Mouse (Mus musculus) neural tube, embryonic 15.5 days (tissue): Measurements from ENCODE around the gene Slc39a11. TPM values are rescaled to one million over a fixed set of nuclear protein-coding genes. Genes with fewer than 3 reads are reported as not detected.

Experiments used
- ATAC-seq: fragments of 200-750 bp; cut with Nextera tagmentation; 2 replicates; pipeline ENCODE4 v1.8.0; 2017; ENCODE audit warnings: mild to moderate bottlenecking, moderate TSS enrichment, moderate library complexity; ENCODE audit not compliant: low FRiP score
- H3K27ac ChIP-seq: fragments of 300-500 bp; sonication (generic); replicated peaks from 2 replicates; pipeline ENCODE4 v1.5.1; 2015; ENCODE audit warnings: mild to moderate bottlenecking, inconsistent platforms
- H3K27me3 ChIP-seq: fragments of 300-500 bp; sonication (generic); replicated peaks from 2 replicates; pipeline ENCODE4 v1.6.1; 2015; ENCODE audit warnings: inconsistent platforms
- H3K36me3 ChIP-seq: fragments of 300-500 bp; sonication (generic); 2 replicates; pipeline ENCODE4 v1.6.1; 2015; ENCODE audit warnings: inconsistent platforms
- H3K4me1 ChIP-seq: fragments of 300-500 bp; sonication (generic); 2 replicates; pipeline ENCODE4 v1.6.1; 2015; ENCODE audit warnings: inconsistent platforms
- H3K4me2 ChIP-seq: fragments of 300-500 bp; sonication (generic); 2 replicates; pipeline ENCODE4 v1.6.1; 2015; ENCODE audit warnings: inconsistent platforms, mild to moderate bottlenecking, moderate library complexity
- H3K4me3 ChIP-seq: fragments of 300-500 bp; sonication (generic); replicated peaks from 2 replicates; pipeline ENCODE4 v1.5.1; 2015; ENCODE audit warnings: mild to moderate bottlenecking, inconsistent platforms
- H3K9ac ChIP-seq: fragments of 300-500 bp; sonication (generic); replicated peaks from 2 replicates; pipeline ENCODE4 v1.6.1; 2015; ENCODE audit warnings: mild to moderate bottlenecking, inconsistent platforms
- H3K9me3 ChIP-seq: fragments of 300-500 bp; sonication (generic); replicated peaks from 2 replicates; pipeline ENCODE4 v1.6.1; 2016; ENCODE audit warnings: inconsistent platforms
- WGBS: fragments of 180-500 bp; shearing (Covaris S2); methylation state at CpG from one replicate; pipeline ENCODE4 v1.1.7; 2015; ENCODE audit warnings: mixed read lengths; 5-methylcytosine and 5-hydroxymethylcytosine counted together
- polyA plus RNA-seq: library from polyadenylated mRNA; unstranded; fragments of >200 nt; fragmentation: Nextera tagmentation; extraction: Ambion mirVana; gene quantifications from 2 replicates; pipeline ENCODE4 v1.2.1, GENCODE M21; 2015

The Slc39a11 gene
- polyA plus RNA-seq, 1 experiment from 2014 or later, result 27.7 TPM

DNA sequence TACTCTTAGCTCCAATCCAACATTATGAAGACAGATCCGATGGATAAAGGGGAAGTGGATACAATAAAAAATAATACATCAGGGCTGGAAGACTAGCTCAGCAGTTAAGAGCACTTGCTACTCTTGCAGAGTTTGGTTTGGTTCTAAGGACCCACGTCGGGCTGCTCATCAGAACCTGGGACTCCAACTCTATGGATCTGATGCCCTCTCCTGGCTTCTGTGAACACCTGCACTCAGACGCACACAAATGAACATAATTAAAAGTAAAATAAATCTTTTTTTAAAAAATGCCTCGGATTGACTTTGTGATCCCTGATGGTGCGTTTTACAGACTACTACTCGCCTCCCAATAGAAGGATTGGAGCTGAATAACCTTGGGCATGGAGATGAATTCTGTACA lies 19.2 kb downstream of the Slc39a11 start:
- 65% methylated on average over 7 of the region's 7 CpGs for WGBS
- Histone ChIP-seq H3K4me1 (no peaks in the 10 kb centered on the region), H3K9ac (no peak overlapping the region), H3K4me2 (no peak overlapping the region), H3K9me3 (no peaks in the 10 kb centered on the region), H3K4me3 (no peak overlapping the region), H3K27me3 (no peaks in the 10 kb centered on the region), H3K27ac (no peak overlapping the region), H3K36me3 (peaks cover 1% of the 10 kb centered on the region; the same call in 1 of the 2 replicates)
- no peak for ATAC-seq

DNA sequence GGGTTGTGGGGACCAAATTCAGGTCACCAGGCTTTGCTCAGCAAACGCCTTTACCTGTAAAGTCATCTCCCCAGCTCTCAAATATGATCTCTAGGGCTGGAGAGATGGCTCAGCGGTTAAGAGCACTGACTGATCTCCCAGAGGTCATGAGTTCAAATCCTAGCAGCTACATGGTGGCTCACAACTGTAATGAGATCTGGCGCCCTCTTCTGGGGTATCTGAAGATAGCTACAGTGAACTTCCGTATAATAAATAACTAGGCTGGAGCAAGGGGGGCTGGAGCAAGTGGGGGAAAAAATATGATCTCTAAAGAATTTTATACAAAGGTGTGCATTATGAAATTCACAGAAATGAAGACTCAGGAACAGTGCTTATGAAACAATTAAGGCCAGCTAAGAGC lies 22.1 kb downstream of the Slc39a11 start:
- Histone ChIP-seq H3K9ac (no peak overlapping the region), H3K4me1 (no peaks in the 10 kb centered on the region), H3K27me3 (no peaks in the 10 kb centered on the region), H3K4me2 (no peak overlapping the region), H3K4me3 (no peak overlapping the region), H3K27ac (no peak overlapping the region), H3K36me3 (peaks cover 10% of the 10 kb centered on the region; the same call in 1 of the 2 replicates), H3K9me3 (no peaks in the 10 kb centered on the region)
- no peak for ATAC-seq
- 50% methylated on average over 4 of the region's 4 CpGs for WGBS

DNA sequence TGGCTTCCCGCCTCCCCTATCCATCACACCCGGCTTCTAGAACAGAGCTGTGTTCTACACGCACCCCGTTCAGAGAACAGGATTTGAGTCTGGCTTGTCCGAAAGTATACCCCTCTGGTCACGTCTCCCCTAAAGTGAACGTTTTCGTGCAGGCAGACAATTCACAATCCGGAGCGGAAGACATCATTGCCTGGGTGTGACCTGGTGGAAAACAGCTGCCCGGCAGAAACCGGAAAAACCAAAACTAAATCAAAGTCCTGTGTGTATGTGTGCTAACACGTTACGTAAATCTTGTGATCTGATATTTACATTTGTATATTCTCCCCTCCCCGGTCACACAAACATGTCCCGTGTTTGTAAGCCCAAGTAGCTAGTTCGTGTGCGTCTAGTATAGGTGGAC lies 24.4 kb downstream of the Slc39a11 start:
- H3K4me1 ChIP-seq, result peaks cover 5% of the 10 kb centered on the region
- no peak overlapping the region for H3K4me2 ChIP-seq
- H3K27ac ChIP-seq, result no peak overlapping the region
- H3K36me3 ChIP-seq, result peaks cover 10% of the 10 kb centered on the region; the same call in 1 of the 2 replicates
- 0 out of 2 replicates have a peak, but pooled peaks cover 10% of the 10 kb centered on the region for H3K27me3 ChIP-seq
- WGBS, result 95% methylated on average over 18 of the region's 18 CpGs
- no peak overlapping the region for H3K4me3 ChIP-seq
- ATAC-seq, result no peak
- H3K9ac ChIP-seq, result no peak overlapping the region
- H3K9me3 ChIP-seq, result no peaks in the 10 kb centered on the region

DNA sequence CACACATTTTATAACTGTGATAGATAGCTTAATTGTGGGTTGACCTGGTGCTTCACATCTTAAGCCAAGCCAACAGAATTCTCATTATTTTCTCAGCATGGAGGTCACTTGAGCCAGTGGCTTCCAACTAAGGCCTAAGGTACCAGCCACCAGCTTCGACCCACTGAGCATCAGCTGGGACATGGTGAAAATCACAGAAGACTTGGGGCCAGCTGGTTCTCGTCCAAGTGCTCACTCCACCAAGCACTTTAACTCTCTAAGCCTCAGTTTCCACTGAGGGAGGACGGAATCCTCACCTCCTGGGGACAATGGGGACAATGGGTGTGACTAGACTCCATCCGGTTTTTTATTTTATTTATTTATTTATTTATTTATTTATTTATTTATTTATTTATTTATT lies 27.9 kb downstream of the Slc39a11 start:
- no peak for ATAC-seq
- Histone ChIP-seq H3K4me2 (no peak overlapping the region), H3K27me3 (0 out of 2 replicates have a peak, but pooled peaks cover 18% of the 10 kb centered on the region), H3K4me1 (peaks cover 38% of the 10 kb centered on the region), H3K9me3 (no peaks in the 10 kb centered on the region), H3K4me3 (no peak overlapping the region), H3K27ac (no peak overlapping the region), H3K36me3 (peaks cover 10% of the 10 kb centered on the region; the same call in 1 of the 2 replicates), H3K9ac (no peak overlapping the region)
- WGBS, result 87% methylated on average over 4 of the region's 4 CpGs

DNA sequence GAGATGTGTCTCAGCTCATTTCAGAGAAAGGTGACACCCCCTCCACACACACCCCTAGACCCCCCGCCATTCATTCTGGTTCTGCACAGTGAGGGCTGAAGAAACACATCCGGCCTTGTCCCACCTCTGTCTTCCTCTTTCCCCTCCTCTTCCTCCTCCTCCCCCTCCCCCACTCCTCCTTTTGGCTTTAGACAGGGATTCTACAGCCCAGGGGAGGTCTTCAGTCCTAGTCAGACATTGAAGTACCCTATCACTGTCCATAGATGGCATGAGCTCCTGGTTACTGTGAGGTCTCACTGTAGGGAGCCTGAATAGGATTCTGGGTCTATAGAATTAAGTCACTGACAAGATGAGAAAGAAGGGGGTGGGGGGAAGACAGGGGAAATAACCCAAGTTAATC lies 28.9 kb downstream of the Slc39a11 start:
- 51% methylated on average over 2 of the region's 2 CpGs for WGBS
- H3K4me2 ChIP-seq, result peak overlapping the region; percentile 99

DNA sequence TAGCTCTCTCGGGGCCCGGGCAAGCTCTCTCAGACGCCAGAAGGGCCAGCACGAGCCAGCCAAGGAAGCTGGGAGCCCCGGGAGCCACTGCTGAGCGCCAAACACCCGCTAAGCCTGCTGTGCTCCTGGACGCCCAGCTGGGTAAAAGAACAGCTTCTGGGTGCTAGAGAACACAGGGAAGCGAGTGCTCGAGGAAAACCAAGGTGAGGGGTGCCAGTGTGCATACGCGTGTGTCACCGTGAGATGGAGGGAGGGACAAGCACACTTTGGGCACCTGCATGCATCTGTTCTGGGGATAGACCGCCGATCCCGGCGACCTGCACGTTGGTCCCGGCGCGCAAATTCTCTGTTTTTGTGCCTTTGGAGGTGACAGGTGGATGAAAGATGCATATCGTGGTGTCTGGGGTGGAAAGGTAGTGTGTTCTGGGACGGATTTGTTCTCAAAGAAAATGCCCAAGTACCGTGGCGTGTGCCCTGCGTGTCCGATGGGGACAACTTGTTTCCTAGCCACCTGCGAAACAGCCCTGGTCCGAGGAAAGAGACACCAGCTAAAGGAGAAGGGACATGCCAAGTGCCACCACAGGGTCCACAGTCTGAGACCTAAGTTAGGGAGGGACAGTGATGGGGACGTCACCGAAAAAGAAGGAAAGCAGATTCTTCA lies 30.3 kb downstream of the Slc39a11 start:
- peak overlapping the region; percentile 99 for H3K4me2 ChIP-seq
- H3K4me3 ChIP-seq, result peak overlapping the region; percentile 53
- peak; percentile 29; the same call in 1 of the 2 replicates for ATAC-seq
- H3K4me1 ChIP-seq, result peaks cover 39% of the 10 kb centered on the region
- 1% methylated on average over 31 of the region's 31 CpGs for WGBS
- peak overlapping the region; percentile 64 for H3K9ac ChIP-seq
- H3K36me3 ChIP-seq, result peaks cover under 1% of the 10 kb centered on the region; the same call in 1 of the 2 replicates
- no peaks in the 10 kb centered on the region for H3K9me3 ChIP-seq
- H3K27me3 ChIP-seq, result 0 out of 2 replicates have a peak, but pooled peaks cover 18% of the 10 kb centered on the region
- peak overlapping the region; percentile 46 for H3K27ac ChIP-seq

More for the DNA sequence above, 28.9 kb downstream of the Slc39a11 start:
- Histone ChIP-seq H3K27me3 (0 out of 2 replicates have a peak, but pooled peaks cover 18% of the 10 kb centered on the region), H3K9me3 (no peaks in the 10 kb centered on the region), H3K27ac (no peak overlapping the region), H3K4me1 (peaks cover 39% of the 10 kb centered on the region), H3K36me3 (peaks cover 10% of the 10 kb centered on the region; the same call in 1 of the 2 replicates), H3K4me3 (no peak overlapping the region; the same call in 1 of the 2 replicates), H3K9ac (no peak overlapping the region)
- ATAC-seq, result no peak

DNA sequence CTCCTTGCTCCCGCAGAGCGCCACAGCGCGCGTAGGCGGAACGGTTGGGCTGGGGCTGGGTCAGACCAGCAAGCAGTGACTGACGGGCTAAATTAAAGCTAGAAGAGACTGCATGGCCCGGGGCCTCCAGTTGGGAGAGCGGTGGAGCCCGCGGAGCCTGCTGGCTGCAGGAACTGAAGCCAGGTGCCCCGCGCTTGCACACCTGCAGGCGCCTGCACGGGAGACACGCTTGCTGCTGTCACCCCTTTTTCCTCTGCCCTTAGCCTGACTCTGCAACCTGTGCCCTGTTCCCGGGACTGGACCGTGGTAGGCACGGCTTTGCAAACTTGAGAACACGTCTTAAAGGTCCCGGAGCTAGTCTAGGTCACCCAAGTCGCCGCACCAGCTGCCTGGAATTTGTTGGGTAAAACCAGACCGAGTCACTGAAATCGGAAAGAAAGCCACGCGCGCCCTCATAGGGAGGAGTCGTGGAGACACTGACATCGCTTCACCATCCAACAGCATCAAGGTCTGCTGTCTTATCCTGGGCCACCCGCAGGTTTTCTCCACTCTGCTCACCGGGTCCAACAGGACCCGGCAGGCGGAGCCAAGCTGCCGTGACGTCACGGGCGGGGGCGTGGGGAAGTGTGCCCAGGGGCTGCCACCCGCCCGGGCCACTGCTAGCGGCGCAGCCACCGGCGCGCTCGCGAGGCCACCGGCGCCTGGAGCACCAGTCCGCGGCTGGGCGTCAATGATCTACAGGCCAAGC lies 31.0 kb downstream of the Slc39a11 start, which contains the start of gene Sstr2:
Gene Sstr2 (plus strand): TSS at position 671 of the 748 bp plus-strand sequence.
- H3K27ac ChIP-seq, result peak within 1 kb of the TSS; percentile 46
- WGBS, result under 1% methylated on average over 54 of the region's 54 CpGs
- H3K4me3 ChIP-seq, result peak within 1 kb of the TSS; percentile 53
- peak within 1 kb of the TSS; percentile 64 for H3K9ac ChIP-seq
- 0 out of 2 replicates have a peak, but pooled peaks cover 18% of the 10 kb centered on the region for H3K27me3 ChIP-seq
- peaks cover 39% of the 10 kb centered on the region for H3K4me1 ChIP-seq
- H3K9me3 ChIP-seq, result no peaks in the 10 kb centered on the region
- H3K36me3 ChIP-seq, result no peaks in the 10 kb centered on the region
- ATAC-seq, result peak; percentile 86
- peak within 1 kb of the TSS; percentile 99 for H3K4me2 ChIP-seq

DNA sequence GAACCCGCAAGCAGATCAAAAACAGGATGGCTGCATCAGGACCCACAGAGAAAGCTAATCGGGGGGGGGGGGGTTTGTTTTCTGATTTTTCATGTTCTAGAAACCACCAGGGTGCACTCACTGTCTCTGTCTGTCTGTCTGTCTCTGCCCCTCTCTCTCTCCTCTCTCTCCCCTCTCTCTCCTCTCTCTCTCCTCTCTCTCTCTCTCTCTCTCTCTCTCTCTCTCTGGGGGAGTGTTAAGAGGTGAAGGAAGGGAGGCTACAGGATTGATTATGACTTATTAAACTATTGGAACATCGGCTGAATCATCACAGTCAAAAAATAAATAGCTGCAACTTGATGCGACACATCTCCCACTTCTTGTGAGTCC lies 31.6 kb downstream of the Slc39a11 start:
- Histone ChIP-seq H3K27ac (no peak overlapping the region), H3K9me3 (no peaks in the 10 kb centered on the region)
- no peak for ATAC-seq

DNA sequence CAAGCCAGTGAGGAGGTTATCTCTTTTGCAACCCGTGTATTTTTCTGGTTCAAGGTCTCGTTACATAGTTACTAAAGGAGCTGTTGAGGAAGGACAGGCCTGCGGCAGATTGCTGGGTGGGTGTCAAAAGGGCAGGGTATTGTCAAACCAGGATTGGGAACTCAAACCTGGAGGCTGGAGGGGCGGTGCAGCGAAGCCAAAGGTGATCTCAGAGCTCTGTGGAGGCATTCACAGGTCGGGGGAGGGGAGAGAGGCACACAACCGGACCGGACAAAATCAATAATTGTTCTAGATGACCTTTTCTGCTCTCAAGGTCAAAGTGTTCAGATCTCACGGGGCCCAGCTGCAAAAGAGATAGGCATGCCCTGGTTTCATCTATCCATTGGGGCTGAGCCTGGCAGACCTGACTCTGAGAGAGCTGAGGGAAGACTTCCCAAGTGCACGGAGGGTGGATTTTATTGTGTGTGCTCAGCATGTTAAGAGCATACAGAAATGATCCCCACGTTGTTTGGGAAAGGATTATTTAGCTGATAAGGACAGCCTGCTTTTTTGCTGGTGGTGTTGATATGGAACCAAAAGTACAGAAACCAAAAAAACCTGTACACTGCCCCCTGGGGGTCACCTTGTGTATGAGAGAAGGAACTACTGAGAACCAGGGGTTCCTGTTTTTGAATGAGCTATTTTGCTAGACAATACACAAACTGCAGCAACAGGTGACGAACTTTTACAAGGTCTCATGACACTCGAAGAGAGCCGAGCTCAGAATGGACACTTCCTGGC lies 32.6 kb downstream of the Slc39a11 start:
- H3K9ac ChIP-seq, result no peak overlapping the region
- H3K4me2 ChIP-seq, result no peak overlapping the region
- no peaks in the 10 kb centered on the region for H3K36me3 ChIP-seq
- 41% methylated on average over 14 of the region's 14 CpGs for WGBS
- ATAC-seq, result no peak
- 0 out of 2 replicates have a peak, but pooled peaks cover 18% of the 10 kb centered on the region for H3K27me3 ChIP-seq
- H3K27ac ChIP-seq, result no peak overlapping the region
- peaks cover 40% of the 10 kb centered on the region for H3K4me1 ChIP-seq
- no peak overlapping the region for H3K4me3 ChIP-seq
- no peaks in the 10 kb centered on the region for H3K9me3 ChIP-seq

More for the DNA sequence above, 31.6 kb downstream of the Slc39a11 start:
- Histone ChIP-seq H3K36me3 (no peaks in the 10 kb centered on the region), H3K4me2 (peak overlapping the region; percentile 99), H3K27me3 (0 out of 2 replicates have a peak, but pooled peaks cover 18% of the 10 kb centered on the region), H3K4me1 (peaks cover 39% of the 10 kb centered on the region), H3K4me3 (peak overlapping the region; percentile 53), H3K9ac (0 out of 2 replicates have a peak overlapping the region, but pooled peaks have one; percentile 64)
- WGBS, result 16% methylated on average over 4 of the region's 4 CpGs

DNA sequence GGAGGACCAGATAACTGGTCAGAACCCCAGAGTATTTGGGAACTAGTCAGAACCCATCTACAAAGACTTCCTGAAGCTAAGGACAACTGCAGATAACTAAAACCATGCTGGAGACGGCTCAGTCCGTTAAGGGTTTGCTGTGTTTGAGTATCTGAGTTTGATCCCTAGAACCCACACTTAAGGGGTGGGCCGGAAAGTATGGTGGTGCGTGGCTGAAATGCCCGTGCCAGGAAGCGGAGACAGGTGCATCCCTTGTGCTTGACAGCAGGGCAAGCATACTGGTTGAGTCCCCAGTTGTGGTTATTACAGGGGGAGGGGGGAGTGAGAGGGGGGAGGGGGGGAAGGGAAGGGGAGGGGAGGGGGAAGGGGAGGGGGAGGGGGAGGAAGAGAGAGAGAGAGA lies 35.4 kb downstream of the Slc39a11 start:
- ATAC-seq, result no peak
- no peaks in the 10 kb centered on the region for H3K9me3 ChIP-seq
- H3K4me1 ChIP-seq, result peaks cover 36% of the 10 kb centered on the region
- no peaks in the 10 kb centered on the region for H3K36me3 ChIP-seq
- 86% methylated on average over 6 of the region's 6 CpGs for WGBS
- H3K4me2 ChIP-seq, result no peak overlapping the region
- H3K27ac ChIP-seq, result no peak overlapping the region
- no peak overlapping the region for H3K4me3 ChIP-seq
- 0 out of 2 replicates have a peak, but pooled peaks cover 7% of the 10 kb centered on the region for H3K27me3 ChIP-seq
- H3K9ac ChIP-seq, result no peak overlapping the region
